Comparison of ENCODE assay signal across 17 mouse cellular contexts in genomic region chr3:28420698-28421097, GRCm38 (mm10).
"Had no signal": no experiment of that assay in that cellular context is flagged by ENCODE, and none has a peak within 500 bp of the region (broad histone marks: within the 10 kb centered on the region; RNA-seq: fewer than 3 reads in every experiment).

No protein-coding gene starts in this region.

- DNase-seq: kidney, postnatal 14 days; liver; liver, embryonic 13.5 days; liver, postnatal 0 days; lung, postnatal 14 days; retina, postnatal 1 day; right cerebral cortex, postnatal 4 days; spleen, adult 18-20 months; thymus, adult 2 months; thymus, postnatal 25 days had no signal

- ATAC-seq: liver, postnatal 0 days; midbrain, embryonic 15.5 days had no signal

- H3K4me3 ChIP-seq: limb, embryonic 12.5 days; liver, embryonic 13.5 days; lung, embryonic 15.5 days; megakaryocyte, embryonic 14.5 days; midbrain, embryonic 15.5 days; neural tube, embryonic 13.5 days had no signal

- H3K4me2 ChIP-seq: limb, embryonic 12.5 days; liver, embryonic 13.5 days; lung, embryonic 15.5 days; midbrain, embryonic 11.5 days; midbrain, embryonic 15.5 days; neural tube, embryonic 13.5 days had no signal

- H3K27ac ChIP-seq: limb, embryonic 12.5 days; liver, embryonic 13.5 days; lung, embryonic 15.5 days; macrophage; midbrain, embryonic 15.5 days; neural tube, embryonic 13.5 days had no signal

- H3K9me3 ChIP-seq: limb, embryonic 12.5 days; liver, embryonic 13.5 days; lung, embryonic 15.5 days; midbrain, embryonic 15.5 days; neural tube, embryonic 13.5 days had no signal

- H3K27me3 ChIP-seq: limb, embryonic 12.5 days; liver, embryonic 13.5 days; lung, embryonic 15.5 days; megakaryocyte, embryonic 14.5 days; midbrain, embryonic 15.5 days; neural tube, embryonic 13.5 days had no signal

- H3K36me3 ChIP-seq: limb, embryonic 12.5 days; liver, embryonic 13.5 days; lung, embryonic 15.5 days; midbrain, embryonic 15.5 days; neural tube, embryonic 13.5 days had no signal

- H3K9ac ChIP-seq: limb, embryonic 12.5 days; liver, embryonic 13.5 days; liver, postnatal 0 days; lung, embryonic 15.5 days; midbrain, embryonic 15.5 days; neural tube, embryonic 13.5 days had no signal

- H3K4me1 ChIP-seq: liver, embryonic 13.5 days; lung, embryonic 15.5 days had no signal
